Mouse (Mus musculus) forebrain, embryonic 11.5 days (tissue): ENCODE measurements at regions not wholly inside any gene's neighbourhood (a gene's known extent, or its start where the extent isn't known, plus 50 kb on each side); places are given as distances from the start of the nearest gene placed in this dataset.
A peak's percentile ranks its signal among the peaks of the same experiment; 100 is the strongest.

Experiments used
- ATAC-seq: fragments of 200-750 bp; cut with Nextera tagmentation; replicated peaks from 2 replicates; pipeline ENCODE4 v1.8.0; 2017; ENCODE audit warnings: moderate TSS enrichment; ENCODE audit not compliant: low FRiP score
- DNase-seq: peaks from one replicate; pipeline ENCODE4 v3.0.0-alpha.2; 2017; ENCODE audit warnings: low spot score
- H3K27ac ChIP-seq: fragments of 300-500 bp; sonication (generic); 2 replicates; pipeline ENCODE4 v1.5.1; 2014; ENCODE audit warnings: low read depth, low read length
- H3K27me3 ChIP-seq: fragments of 300-500 bp; sonication (generic); 2 replicates; pipeline ENCODE4 v1.6.1; 2014; ENCODE audit warnings: mild to moderate bottlenecking, low read length, mixed read lengths; ENCODE audit not compliant: control insufficient read depth, insufficient read depth
- H3K36me3 ChIP-seq: fragments of 300-500 bp; sonication (generic); 2 replicates; pipeline ENCODE4 v1.6.1; 2014; ENCODE audit warnings: mild to moderate bottlenecking, low read length, moderate library complexity, mixed read lengths; ENCODE audit not compliant: control insufficient read depth, insufficient read depth
- H3K4me1 ChIP-seq: fragments of 300-500 bp; sonication (generic); replicated peaks from 2 replicates; pipeline ENCODE4 v1.6.1; 2014; ENCODE audit warnings: low read length, mixed read lengths; ENCODE audit not compliant: control insufficient read depth, insufficient read depth
- H3K4me2 ChIP-seq: fragments of 300-500 bp; sonication (generic); 2 replicates; pipeline ENCODE4 v1.6.1; 2014; ENCODE audit warnings: low read depth, mild to moderate bottlenecking, low read length, moderate library complexity, mixed read lengths; ENCODE audit not compliant: severe bottlenecking
- H3K4me3 ChIP-seq: fragments of 300-500 bp; sonication (generic); 2 replicates; pipeline ENCODE4 v1.5.1; 2014; ENCODE audit warnings: low read depth, low read length
- H3K9ac ChIP-seq: fragments of 300-500 bp; sonication (generic); 2 replicates; pipeline ENCODE4 v1.6.1; 2014; ENCODE audit warnings: low read length
- H3K9me3 ChIP-seq: fragments of 300-500 bp; sonication (generic); 2 replicates; pipeline ENCODE4 v1.6.1; 2016; ENCODE audit warnings: low read length, mixed read lengths; ENCODE audit not compliant: control insufficient read depth
- WGBS: fragments of 180-500 bp; shearing (Covaris S2); extraction: QIAGEN DNeasy Blood & Tissue Kit; methylation state at CpG from one replicate; pipeline ENCODE4 v1.1.7; 2014; 5-methylcytosine and 5-hydroxymethylcytosine counted together

DNA sequence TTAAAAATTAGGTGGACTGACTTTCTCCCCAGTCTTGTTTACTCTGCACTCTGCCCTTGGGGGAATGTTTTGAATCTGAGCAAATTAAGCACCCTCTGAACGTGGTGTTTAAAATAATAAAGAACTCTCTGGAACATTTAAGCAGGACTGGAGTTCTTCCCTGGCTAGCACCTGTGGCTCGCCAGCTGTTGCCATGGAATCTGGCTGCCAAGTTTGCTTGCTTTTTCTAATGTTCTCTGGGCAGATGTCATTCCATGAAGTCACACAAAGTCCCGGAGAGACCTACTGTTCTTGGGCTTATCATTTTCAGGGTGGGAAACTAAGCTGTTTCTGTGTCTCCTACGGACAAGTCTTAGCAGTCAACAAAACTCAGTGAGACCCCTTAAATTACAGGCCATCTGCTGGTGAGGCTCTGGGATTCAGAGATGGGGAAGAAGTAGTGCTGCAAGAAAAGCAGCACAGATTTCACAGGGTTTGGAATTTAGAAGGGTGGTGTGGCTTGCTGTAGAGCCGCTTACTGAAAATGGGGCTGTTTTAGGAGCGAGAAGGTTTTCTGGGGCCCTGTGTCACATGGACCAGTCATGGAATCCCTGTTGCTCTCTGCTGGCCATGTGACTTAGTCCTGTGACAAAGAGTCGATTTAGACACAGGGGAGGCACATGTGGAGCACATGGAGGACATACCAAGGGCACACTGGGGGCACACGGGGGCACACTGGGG is 98.7 kb downstream of the Gas1 start:
- no peak for ATAC-seq
- H3K4me3 ChIP-seq: no peak overlapping the region
- no peak for DNase-seq
- 86% methylated on average over 8 of the region's 8 CpGs for WGBS
- no peak overlapping the region for H3K4me2 ChIP-seq
- H3K4me1 ChIP-seq: no peaks in the 10 kb centered on the region
- H3K27ac ChIP-seq: no peak overlapping the region
- no peaks in the 10 kb centered on the region for H3K36me3 ChIP-seq
- H3K9me3 ChIP-seq: no peaks in the 10 kb centered on the region
- no peaks in the 10 kb centered on the region for H3K27me3 ChIP-seq
- no peak overlapping the region for H3K9ac ChIP-seq

GRCm38 (mm10) chr13:60076147-60076800 is 100.9 kb downstream of the Gas1 start:
- ATAC-seq (no peak), DNase-seq (no peak)
- no peaks in the 10 kb centered on the region for H3K27me3 ChIP-seq
- no peaks in the 10 kb centered on the region for H3K36me3 ChIP-seq
- H3K4me3 ChIP-seq: no peak overlapping the region
- H3K4me2 ChIP-seq: no peak overlapping the region
- H3K9me3 ChIP-seq: no peaks in the 10 kb centered on the region
- no peaks in the 10 kb centered on the region for H3K4me1 ChIP-seq
- H3K9ac ChIP-seq: no peak overlapping the region
- WGBS: 68% methylated on average over 6 of the region's 6 CpGs
- no peak overlapping the region for H3K27ac ChIP-seq

- Histone ChIP-seq H3K27ac (no peak overlapping the region), H3K27me3 (no peaks in the 10 kb centered on the region), H3K4me2 (no peak overlapping the region), H3K36me3 (no peaks in the 10 kb centered on the region), H3K4me3 (no peak overlapping the region), H3K9me3 (no peaks in the 10 kb centered on the region), H3K9ac (no peak overlapping the region), H3K4me1 (no peaks in the 10 kb centered on the region; the same call in 1 of the 2 replicates)
- WGBS: 71% methylated on average over 9 of the region's 9 CpGs
- ATAC-seq (no peak), DNase-seq (no peak)
Observed at GRCm38 (mm10) chr13:60071595-60071994, 105.6 kb downstream of the Gas1 start.

GRCm38 (mm10) chr13:60069196-60069595 is 108.0 kb downstream of the Gas1 start:
- no peak for DNase-seq
- no peaks in the 10 kb centered on the region; the same call in 1 of the 2 replicates for H3K4me1 ChIP-seq
- no peak overlapping the region for H3K4me2 ChIP-seq
- no peak overlapping the region for H3K27ac ChIP-seq
- H3K36me3 ChIP-seq: no peaks in the 10 kb centered on the region
- H3K9ac ChIP-seq: no peak overlapping the region
- H3K4me3 ChIP-seq: no peak overlapping the region
- no peaks in the 10 kb centered on the region for H3K9me3 ChIP-seq
- no peaks in the 10 kb centered on the region for H3K27me3 ChIP-seq
- ATAC-seq: no peak
- WGBS: 60% methylated on average over 9 of the region's 9 CpGs

GRCm38 (mm10) chr13:60067325-60067724 is 109.8 kb downstream of the Gas1 start:
- H3K27me3 ChIP-seq: no peaks in the 10 kb centered on the region
- no peak overlapping the region for H3K9ac ChIP-seq
- H3K36me3 ChIP-seq: no peaks in the 10 kb centered on the region
- H3K4me1 ChIP-seq: no peaks in the 10 kb centered on the region; the same call in 1 of the 2 replicates
- 71% methylated on average over 9 of the region's 9 CpGs for WGBS
- ATAC-seq (no peak; the same call in 1 of the 2 replicates), DNase-seq (no peak)
- no peaks in the 10 kb centered on the region for H3K9me3 ChIP-seq
- no peak overlapping the region for H3K4me3 ChIP-seq
- no peak overlapping the region for H3K27ac ChIP-seq
- no peak overlapping the region for H3K4me2 ChIP-seq

DNA sequence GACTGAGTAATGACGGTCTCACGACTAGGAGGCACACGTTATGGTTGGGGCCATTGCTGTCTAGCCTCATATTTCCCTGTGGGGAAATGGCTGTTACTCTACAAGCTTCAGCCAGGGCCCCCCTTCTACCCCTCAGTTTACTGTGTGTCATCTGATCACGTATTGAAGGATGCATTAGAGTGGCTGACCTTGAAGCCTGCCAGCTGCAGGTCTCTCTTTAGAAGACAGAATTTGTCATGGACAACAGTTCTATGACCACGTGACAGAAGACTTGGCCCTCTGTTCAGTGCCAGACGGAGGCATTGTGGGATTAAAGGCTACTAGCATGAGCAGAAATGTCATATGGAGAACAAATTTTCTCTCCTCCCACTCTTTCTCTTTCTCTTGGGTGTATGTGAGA is 115.6 kb downstream of the Gas1 start:
- DNase-seq: no peak
- no peaks in the 10 kb centered on the region for H3K9me3 ChIP-seq
- peaks cover 12% of the 10 kb centered on the region for H3K4me1 ChIP-seq
- H3K27ac ChIP-seq: no peak overlapping the region
- H3K4me2 ChIP-seq: no peak overlapping the region
- 87% methylated on average over 6 of the region's 6 CpGs for WGBS
- no peak for ATAC-seq
- no peaks in the 10 kb centered on the region for H3K27me3 ChIP-seq
- H3K9ac ChIP-seq: no peak overlapping the region
- no peak overlapping the region for H3K4me3 ChIP-seq
- no peaks in the 10 kb centered on the region for H3K36me3 ChIP-seq

DNA sequence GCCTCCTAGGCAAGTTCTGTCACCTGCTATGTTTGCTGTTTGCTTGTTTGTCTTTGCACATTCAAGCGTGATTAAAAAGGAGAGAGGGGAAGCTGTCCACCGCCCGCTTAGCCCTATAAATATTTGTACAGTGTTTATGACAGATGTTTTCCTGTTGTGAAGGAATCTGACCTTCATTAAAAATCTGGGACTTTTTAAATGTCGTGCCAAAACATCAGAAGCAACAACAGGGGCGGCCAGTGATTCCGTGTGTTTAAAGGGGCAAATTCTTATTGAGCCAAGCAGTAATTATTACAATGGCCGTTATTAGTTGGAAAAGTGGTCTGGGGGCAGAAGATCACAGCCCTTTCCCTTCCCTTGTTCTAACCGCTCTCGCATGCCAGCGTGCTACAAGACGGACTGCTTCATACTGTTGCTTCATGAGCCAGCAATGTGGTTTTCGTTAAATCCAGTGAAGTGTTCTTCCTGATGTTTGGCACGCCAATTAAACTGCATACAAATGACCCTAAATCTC is 119.3 kb downstream of the Gas1 start:
- peak overlapping the region; percentile 16; the same call in 1 of the 2 replicates for H3K9ac ChIP-seq
- peaks cover 12% of the 10 kb centered on the region for H3K4me1 ChIP-seq
- H3K27me3 ChIP-seq: no peaks in the 10 kb centered on the region
- no peaks in the 10 kb centered on the region for H3K9me3 ChIP-seq
- ATAC-seq (peak; percentile 51), DNase-seq (no peak)
- H3K27ac ChIP-seq: peak overlapping the region; percentile 28
- no peak overlapping the region for H3K4me3 ChIP-seq
- no peaks in the 10 kb centered on the region for H3K36me3 ChIP-seq
- no peak overlapping the region; the same call in 1 of the 2 replicates for H3K4me2 ChIP-seq
- WGBS: 15% methylated on average over 13 of the region's 13 CpGs

GRCm38 (mm10) chr13:60054531-60054930 is 122.6 kb downstream of the Gas1 start:
- H3K9me3 ChIP-seq: no peaks in the 10 kb centered on the region
- no peak overlapping the region for H3K4me2 ChIP-seq
- no peaks in the 10 kb centered on the region for H3K36me3 ChIP-seq
- H3K27me3 ChIP-seq: no peaks in the 10 kb centered on the region
- DNase-seq: no peak
- H3K4me3 ChIP-seq: no peak overlapping the region
- H3K4me1 ChIP-seq: peaks cover 22% of the 10 kb centered on the region
- no peak overlapping the region for H3K27ac ChIP-seq
- 56% methylated on average over 3 of the region's 3 CpGs for WGBS
- no peak overlapping the region for H3K9ac ChIP-seq
- ATAC-seq: no peak
